Mouse (Mus musculus): ENCODE results near the gene Car6. TPM values are rescaled to one million over a fixed set of nuclear protein-coding genes. Genes with fewer than 3 reads are reported as not detected.
A peak's percentile ranks its signal among the peaks of the same experiment; 100 is the strongest.

The Car6 gene
- not detected in 2 replicates for polyA plus RNA-seq (2015; fragmentation: Nextera tagmentation; extraction: Ambion mirVana)

DNA sequence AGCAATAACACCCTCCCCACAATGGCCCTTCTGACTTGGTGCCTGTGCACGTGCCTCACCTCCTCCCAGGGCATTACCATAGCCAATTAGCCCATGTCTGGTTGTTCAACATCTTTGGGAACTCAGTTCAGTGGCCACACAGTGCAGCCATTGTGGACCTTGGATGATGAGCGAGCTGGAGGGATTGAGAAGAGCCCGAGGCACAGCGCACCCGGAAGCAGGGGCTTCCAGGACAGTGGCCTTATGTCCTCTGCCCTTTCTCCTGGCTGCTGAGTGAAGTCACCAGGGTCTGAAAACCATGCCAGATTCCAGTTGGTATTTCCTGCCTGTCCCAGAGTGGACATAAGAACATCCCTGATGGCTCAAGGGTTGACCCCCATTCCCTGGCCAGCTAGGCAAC lies at the start of gene Car6:
Gene Car6, minus strand, starts transcription at position 101 of the 400 bp plus-strand sequence.
- Histone ChIP-seq H3K9ac (ENCODE audit: low read length) (no peak within 1 kb of the TSS), H3K4me1 (ENCODE audit: control insufficient read depth, insufficient read depth, low read length) (no peaks in the 10 kb centered on the region), H3K27ac (ENCODE audit: low read length) (no peak within 1 kb of the TSS), H3K9me3 (replicated peaks; ENCODE audit: control insufficient read depth, low read length) (no peaks in the 10 kb centered on the region), H3K36me3 (ENCODE audit: control insufficient read depth, insufficient read depth, low read length) (no peaks in the 10 kb centered on the region), H3K4me3 (replicated peaks; ENCODE audit: low read length) (no peak within 1 kb of the TSS), H3K27me3 (ENCODE audit: control insufficient read depth, insufficient read depth, low read length) (no peaks in the 10 kb centered on the region), H3K4me2 (ENCODE audit: low read depth, low read length) (no peak within 1 kb of the TSS)
- WGBS: 71% methylated on average over 5 of the region's 5 CpGs
- ATAC-seq (ENCODE audit: insufficient read depth, low FRiP score): no peak

DNA sequence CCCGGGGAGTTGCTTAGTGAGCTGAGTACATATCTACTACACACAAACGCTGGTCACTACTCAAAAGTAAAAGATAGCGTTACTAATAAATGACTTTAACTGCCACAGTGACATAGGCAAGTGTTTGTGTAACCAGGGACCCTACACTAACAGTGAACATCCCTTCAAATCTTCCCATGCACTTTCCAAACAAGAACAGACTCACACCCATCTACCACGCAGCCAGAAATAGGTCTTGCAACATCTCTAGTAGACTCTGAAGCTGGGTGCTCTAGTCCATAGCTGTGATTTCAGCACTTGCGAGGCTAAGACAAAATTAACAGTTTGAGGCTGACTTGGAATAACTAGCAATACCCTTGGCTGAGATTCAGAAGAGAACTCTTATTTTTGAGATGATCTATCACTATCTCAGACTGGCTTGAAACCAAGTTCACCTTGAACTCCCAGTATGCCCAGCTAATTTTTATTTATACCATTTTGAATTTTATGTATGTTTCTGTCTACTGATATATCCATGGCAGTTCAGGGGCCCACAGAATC lies 48.7 kb upstream of the Car6 start:
- WGBS: 73% methylated on average over 5 of the region's 5 CpGs
- H3K9me3 ChIP-seq (replicated peaks; ENCODE audit: control insufficient read depth, low read length): no peaks in the 10 kb centered on the region
- no peaks in the 10 kb centered on the region for H3K27me3 ChIP-seq (ENCODE audit: control insufficient read depth, insufficient read depth, low read length)
- H3K27ac ChIP-seq (ENCODE audit: low read length): no peak overlapping the region
- H3K36me3 ChIP-seq (ENCODE audit: control insufficient read depth, insufficient read depth, low read length): peaks cover 21% of the 10 kb centered on the region
- no peak overlapping the region for H3K4me3 ChIP-seq (replicated peaks; ENCODE audit: low read length)
- ATAC-seq (ENCODE audit: insufficient read depth, low FRiP score): no peak
- H3K9ac ChIP-seq (ENCODE audit: low read length): no peak overlapping the region
- no peak overlapping the region for H3K4me2 ChIP-seq (ENCODE audit: low read depth, low read length)
- H3K4me1 ChIP-seq (ENCODE audit: control insufficient read depth, insufficient read depth, low read length): no peaks in the 10 kb centered on the region

DNA sequence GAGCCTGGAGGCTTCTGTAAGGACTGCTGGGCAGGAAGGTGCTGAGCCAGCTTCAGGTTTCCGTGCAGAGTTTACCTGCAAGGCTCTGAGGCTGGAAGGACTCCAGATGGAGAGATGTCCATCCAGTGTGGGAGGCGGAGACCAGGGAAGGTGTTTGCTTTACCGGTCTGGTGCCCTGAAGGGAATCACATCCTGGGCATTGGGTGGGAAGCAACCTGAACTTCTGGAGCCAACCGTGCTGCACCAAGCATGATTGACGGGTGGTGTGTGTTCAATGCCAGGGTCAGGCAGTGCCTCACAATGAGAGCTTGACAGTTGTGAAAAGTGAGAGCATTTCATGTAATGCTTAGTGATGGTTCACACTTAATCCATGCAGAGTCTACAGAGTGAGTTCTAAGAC lies 47.8 kb upstream of the Car6 start:
- Histone ChIP-seq H3K9me3 (replicated peaks; ENCODE audit: control insufficient read depth, low read length) (no peaks in the 10 kb centered on the region), H3K27me3 (ENCODE audit: control insufficient read depth, insufficient read depth, low read length) (no peaks in the 10 kb centered on the region), H3K27ac (ENCODE audit: low read length) (no peak overlapping the region), H3K4me1 (ENCODE audit: control insufficient read depth, insufficient read depth, low read length) (no peaks in the 10 kb centered on the region), H3K36me3 (ENCODE audit: control insufficient read depth, insufficient read depth, low read length) (peaks cover 28% of the 10 kb centered on the region), H3K4me3 (replicated peaks; ENCODE audit: low read length) (no peak overlapping the region), H3K9ac (ENCODE audit: low read length) (no peak overlapping the region), H3K4me2 (ENCODE audit: low read depth, low read length) (no peak overlapping the region)
- no peak for ATAC-seq (ENCODE audit: insufficient read depth, low FRiP score)
- WGBS: 83% methylated on average over 5 of the region's 5 CpGs

DNA sequence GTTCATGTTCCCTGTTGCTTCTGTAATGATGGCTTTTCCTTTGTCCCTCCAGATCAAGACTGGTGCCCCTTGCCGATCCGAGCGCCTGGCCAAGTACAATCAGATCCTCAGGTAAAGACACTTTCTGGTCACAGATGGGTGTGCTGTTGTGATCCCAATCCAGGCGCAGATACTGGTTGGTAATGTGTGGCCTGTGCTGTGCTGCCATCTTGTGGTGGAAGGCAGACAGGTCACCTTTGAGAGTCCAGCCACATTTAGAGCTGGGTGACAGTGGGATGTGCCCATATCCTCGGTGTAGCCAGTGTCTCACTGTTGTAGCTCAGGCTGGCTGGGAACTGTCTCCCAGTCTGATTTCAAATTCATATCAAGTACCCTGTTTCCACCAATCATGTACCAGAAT lies 46.9 kb upstream of the Car6 start:
- ATAC-seq (ENCODE audit: insufficient read depth, low FRiP score): no peak; the same call in 1 of the 2 replicates
- 50% methylated on average over 5 of the region's 5 CpGs for WGBS
- H3K9ac ChIP-seq (ENCODE audit: low read length): no peak overlapping the region
- H3K27me3 ChIP-seq (ENCODE audit: control insufficient read depth, insufficient read depth, low read length): no peaks in the 10 kb centered on the region
- no peak overlapping the region for H3K27ac ChIP-seq (ENCODE audit: low read length)
- no peak overlapping the region for H3K4me2 ChIP-seq (ENCODE audit: low read depth, low read length)
- H3K36me3 ChIP-seq (ENCODE audit: control insufficient read depth, insufficient read depth, low read length): peaks cover 37% of the 10 kb centered on the region
- H3K4me1 ChIP-seq (ENCODE audit: control insufficient read depth, insufficient read depth, low read length): 0 out of 2 replicates have a peak, but pooled peaks cover 4% of the 10 kb centered on the region
- no peaks in the 10 kb centered on the region for H3K9me3 ChIP-seq (replicated peaks; ENCODE audit: control insufficient read depth, low read length)
- no peak overlapping the region for H3K4me3 ChIP-seq (replicated peaks; ENCODE audit: low read length)

DNA sequence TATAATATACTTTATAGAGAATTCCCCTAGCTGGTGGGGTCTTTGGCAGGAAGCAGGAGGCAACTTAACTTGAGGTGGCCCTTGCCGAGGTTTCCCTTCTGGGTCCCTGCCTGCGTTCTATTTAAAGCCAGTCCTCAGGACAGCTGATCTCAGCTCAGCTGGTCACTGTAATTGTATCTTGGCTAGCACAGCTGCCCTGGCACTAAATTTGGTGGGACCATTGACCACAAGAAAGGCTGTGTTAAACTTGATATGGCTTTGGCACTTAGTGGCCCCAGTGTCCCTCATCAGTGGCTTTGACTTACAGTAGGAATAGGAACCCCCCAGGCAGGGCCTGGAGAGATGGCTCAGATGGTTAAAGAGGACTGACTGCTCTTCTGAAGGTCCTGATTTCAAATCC lies 44.7 kb upstream of the Car6 start:
- no peak overlapping the region for H3K4me3 ChIP-seq (replicated peaks; ENCODE audit: low read length)
- H3K27ac ChIP-seq (ENCODE audit: low read length): no peak overlapping the region
- peaks cover 47% of the 10 kb centered on the region for H3K36me3 ChIP-seq (ENCODE audit: control insufficient read depth, insufficient read depth, low read length)
- H3K27me3 ChIP-seq (ENCODE audit: control insufficient read depth, insufficient read depth, low read length): no peaks in the 10 kb centered on the region
- no peak overlapping the region for H3K4me2 ChIP-seq (ENCODE audit: low read depth, low read length)
- WGBS: 71% methylated on average over 2 of the region's 2 CpGs
- no peak for ATAC-seq (ENCODE audit: insufficient read depth, low FRiP score)
- H3K4me1 ChIP-seq (ENCODE audit: control insufficient read depth, insufficient read depth, low read length): peaks cover 18% of the 10 kb centered on the region
- H3K9ac ChIP-seq (ENCODE audit: low read length): no peak overlapping the region
- no peaks in the 10 kb centered on the region for H3K9me3 ChIP-seq (replicated peaks; ENCODE audit: control insufficient read depth, low read length)

DNA sequence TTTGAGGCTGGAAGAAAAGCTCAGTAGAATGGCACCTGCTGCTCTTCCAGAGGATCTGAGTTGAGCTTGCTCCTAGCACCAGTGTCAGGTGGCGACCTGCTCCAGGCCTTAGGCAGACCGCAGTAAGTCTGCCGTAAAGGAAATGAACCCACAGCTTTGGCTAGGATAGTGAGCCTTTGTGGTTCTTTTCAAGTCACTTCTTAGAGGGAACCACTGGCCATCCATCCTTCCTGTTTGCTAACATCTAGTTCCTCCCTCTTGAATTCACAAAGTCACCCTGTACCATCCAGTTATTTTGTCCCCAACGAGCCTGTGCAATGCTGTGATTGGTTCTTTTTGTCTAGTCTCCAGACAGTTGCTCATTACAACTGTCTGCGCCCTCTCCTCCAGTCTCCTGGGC lies 41.6 kb upstream of the Car6 start:
- Histone ChIP-seq H3K4me3 (replicated peaks; ENCODE audit: low read length) (no peak overlapping the region), H3K27me3 (ENCODE audit: control insufficient read depth, insufficient read depth, low read length) (no peaks in the 10 kb centered on the region), H3K4me2 (ENCODE audit: low read depth, low read length) (no peak overlapping the region), H3K4me1 (ENCODE audit: control insufficient read depth, insufficient read depth, low read length) (peaks cover 41% of the 10 kb centered on the region), H3K27ac (ENCODE audit: low read length) (no peak overlapping the region), H3K9me3 (replicated peaks; ENCODE audit: control insufficient read depth, low read length) (no peaks in the 10 kb centered on the region), H3K9ac (ENCODE audit: low read length) (no peak overlapping the region), H3K36me3 (ENCODE audit: control insufficient read depth, insufficient read depth, low read length) (peaks cover 47% of the 10 kb centered on the region)
- 83% methylated on average over 5 of the region's 5 CpGs for WGBS
- ATAC-seq (ENCODE audit: insufficient read depth, low FRiP score): no peak

DNA sequence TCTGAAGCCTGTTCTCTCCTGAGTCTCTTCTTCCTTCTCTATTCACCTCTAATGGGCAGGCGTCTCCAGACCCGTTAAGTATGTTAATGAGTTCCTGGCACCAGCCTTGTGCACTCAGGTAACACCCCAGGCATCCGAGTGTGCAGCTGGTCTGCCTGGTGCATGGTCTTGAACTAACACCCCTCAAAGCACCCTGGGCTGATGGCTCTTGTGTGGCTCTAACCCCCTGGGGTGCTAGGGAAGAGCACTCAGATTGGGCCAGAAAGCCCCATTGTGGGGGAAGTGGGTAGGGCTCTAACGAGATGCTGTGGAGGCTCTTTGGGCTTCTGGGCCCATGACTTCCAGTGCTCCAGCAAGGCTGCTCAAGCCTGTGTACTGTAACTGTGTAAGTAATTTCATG lies 40.6 kb upstream of the Car6 start:
- Histone ChIP-seq H3K4me3 (replicated peaks; ENCODE audit: low read length) (no peak overlapping the region), H3K27me3 (ENCODE audit: control insufficient read depth, insufficient read depth, low read length) (no peaks in the 10 kb centered on the region), H3K9ac (ENCODE audit: low read length) (no peak overlapping the region; the same call in 1 of the 2 replicates), H3K36me3 (ENCODE audit: control insufficient read depth, insufficient read depth, low read length) (peaks cover 39% of the 10 kb centered on the region), H3K4me1 (ENCODE audit: control insufficient read depth, insufficient read depth, low read length) (peaks cover 41% of the 10 kb centered on the region), H3K4me2 (ENCODE audit: low read depth, low read length) (no peak overlapping the region), H3K9me3 (replicated peaks; ENCODE audit: control insufficient read depth, low read length) (no peaks in the 10 kb centered on the region), H3K27ac (ENCODE audit: low read length) (no peak overlapping the region)
- no peak for ATAC-seq (ENCODE audit: insufficient read depth, low FRiP score)
- 79% methylated on average over 4 of the region's 4 CpGs for WGBS

DNA sequence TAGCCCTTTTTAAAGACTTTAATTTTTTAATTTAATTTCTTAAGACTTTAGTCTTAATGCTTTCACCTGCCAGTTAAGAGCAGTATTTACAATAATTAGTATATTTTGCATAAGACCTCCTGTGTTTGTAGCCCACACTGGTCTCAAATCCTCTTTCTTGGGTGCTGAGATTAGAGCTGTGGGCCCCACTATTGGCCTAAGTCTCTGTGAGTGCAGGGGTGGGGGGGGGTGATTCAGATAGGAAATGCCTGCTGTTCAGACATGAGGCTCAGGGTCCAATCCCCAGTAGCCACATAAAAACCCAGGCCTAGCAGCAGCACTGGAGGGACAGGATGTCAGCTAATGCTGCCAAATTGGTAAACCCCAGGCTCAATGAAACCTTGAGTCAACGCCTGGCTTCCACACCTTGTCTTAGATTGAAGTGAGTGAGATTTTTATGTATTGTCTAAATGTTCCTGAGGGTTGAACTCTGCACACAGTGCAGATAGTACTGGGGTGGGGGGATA lies 39.3 kb upstream of the Car6 start:
- Histone ChIP-seq H3K27me3 (ENCODE audit: control insufficient read depth, insufficient read depth, low read length) (no peaks in the 10 kb centered on the region), H3K4me2 (ENCODE audit: low read depth, low read length) (no peak overlapping the region), H3K9me3 (replicated peaks; ENCODE audit: control insufficient read depth, low read length) (no peaks in the 10 kb centered on the region), H3K27ac (ENCODE audit: low read length) (no peak overlapping the region), H3K9ac (ENCODE audit: low read length) (no peak overlapping the region), H3K4me3 (replicated peaks; ENCODE audit: low read length) (no peak overlapping the region), H3K36me3 (ENCODE audit: control insufficient read depth, insufficient read depth, low read length) (peaks cover 36% of the 10 kb centered on the region), H3K4me1 (ENCODE audit: control insufficient read depth, insufficient read depth, low read length) (peaks cover 46% of the 10 kb centered on the region)
- no peak for ATAC-seq (ENCODE audit: insufficient read depth, low FRiP score)
- 74% methylated on average over 1 of the region's 1 CpGs for WGBS

DNA sequence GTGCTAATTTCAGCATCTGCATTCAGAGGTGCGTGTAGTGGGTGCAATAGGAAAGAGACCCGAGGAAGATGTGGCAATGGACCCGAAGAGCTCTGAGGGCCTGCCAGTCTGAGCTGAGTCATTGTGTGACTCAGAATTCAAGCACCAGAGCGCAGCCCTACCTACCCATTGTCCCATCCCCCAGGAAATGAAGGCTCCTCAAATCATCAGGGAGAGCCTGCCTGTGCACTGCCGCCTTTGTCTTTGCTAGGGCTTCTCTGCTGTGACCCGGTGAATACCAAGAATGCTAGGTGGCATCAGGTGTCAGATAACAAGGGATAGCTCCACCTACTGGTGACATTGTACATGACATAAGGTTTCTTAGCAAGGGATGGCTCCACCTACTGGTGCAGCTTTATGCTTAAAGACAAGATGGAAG lies 38.8 kb upstream of the Car6 start:
- Histone ChIP-seq H3K27me3 (ENCODE audit: control insufficient read depth, insufficient read depth, low read length) (no peaks in the 10 kb centered on the region), H3K4me3 (replicated peaks; ENCODE audit: low read length) (peak overlapping the region; percentile 15; the same call in 1 of the 2 replicates), H3K4me2 (ENCODE audit: low read depth, low read length) (peak overlapping the region; percentile 89), H3K9ac (ENCODE audit: low read length) (no peak overlapping the region), H3K36me3 (ENCODE audit: control insufficient read depth, insufficient read depth, low read length) (peaks cover 36% of the 10 kb centered on the region), H3K27ac (ENCODE audit: low read length) (peak overlapping the region; percentile 46), H3K9me3 (replicated peaks; ENCODE audit: control insufficient read depth, low read length) (no peaks in the 10 kb centered on the region), H3K4me1 (ENCODE audit: control insufficient read depth, insufficient read depth, low read length) (peaks cover 46% of the 10 kb centered on the region)
- 17% methylated on average over 6 of the region's 6 CpGs for WGBS
- no peak for ATAC-seq (ENCODE audit: insufficient read depth, low FRiP score)
